Mouse (Mus musculus) embryonic fibroblast, embryonic 13.5 days (primary cell): ENCODE data around the gene Gbx1.

Experiments used
- CTCF ChIP-seq: IDR thresholded peaks from 2 replicates; pipeline ENCODE4 v1.5.1; 2011; ENCODE audit warnings: mild to moderate bottlenecking, control low read depth, low read length, moderate library complexity, borderline replicate concordance; ENCODE audit not compliant: insufficient read depth
- POLR2A ChIP-seq: IDR thresholded peaks from 2 replicates; pipeline ENCODE4 v1.6.1; 2011; ENCODE audit warnings: low read depth, mild to moderate bottlenecking, control low read depth, low read length, moderate library complexity

GRCm38 (mm10) chr5:24492546-24493285 lies 34.3 kb downstream of the Gbx1 start:
- TF ChIP-seq POLR2A (no peak), CTCF (no peak)
